Mouse (Mus musculus) monocyte, adult 2 months (primary cell): ENCODE results near the gene Nr4a1.

Experiments
- DNase-seq, 2 experiments: peaks; one replicate each; pipeline ENCODE4 v3.0.0; 2022; ENCODE audit warnings: low spot score in 2 of 2, low read depth in 1 of 2

The Nr4a1 gene

GRCm38 (mm10) chr15:101283911-101284750 is 30.1 kb downstream of the Nr4a1 start, which contains the start of gene Atg101:
TSS of gene Atg101 (plus strand) at chr15:101284272.
- DNase-seq: peak; percentile 78 to 89

- no peak for DNase-seq
These were observed 32.2 kb downstream of the Nr4a1 start for GRCm38 (mm10) chr15:101286129-101286770.

- no peak for DNase-seq
These were observed 33.3 kb downstream of the Nr4a1 start for GRCm38 (mm10) chr15:101287361-101287760.

GRCm38 (mm10) chr15:101290354-101290753 is 36.3 kb downstream of the Nr4a1 start:
- no peak for DNase-seq

DNA sequence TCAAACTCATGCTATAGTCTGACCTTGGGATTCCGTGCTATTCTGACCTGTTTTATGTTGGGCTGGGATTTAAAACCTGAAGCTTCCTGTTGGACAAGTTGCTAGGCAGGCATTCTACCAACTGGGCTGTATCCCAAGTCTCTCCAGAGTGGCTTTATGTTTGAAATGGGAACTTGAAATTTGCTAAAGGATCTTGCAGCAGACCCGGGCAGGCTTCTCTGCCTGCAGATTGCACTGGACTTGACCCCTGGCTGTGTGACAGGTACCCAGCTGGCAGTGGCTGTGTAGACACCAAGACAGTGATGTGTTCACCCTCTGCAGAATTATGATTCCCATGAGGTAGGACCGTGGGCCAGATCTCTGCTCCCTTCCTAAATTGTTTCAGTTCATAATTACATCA is 37.9 kb downstream of the Nr4a1 start:
- DNase-seq: no peak

GRCm38 (mm10) chr15:101293025-101293621 is 39.1 kb downstream of the Nr4a1 start, which contains the start of gene 6030408B16Rik:
TSS of gene 6030408B16Rik (plus strand) at chr15:101293212.
- no peak for DNase-seq

- no peak for DNase-seq
These were observed 40.2 kb downstream of the Nr4a1 start for GRCm38 (mm10) chr15:101294028-101294894.

- DNase-seq: no peak
These were observed 41.0 kb downstream of the Nr4a1 start for GRCm38 (mm10) chr15:101295106-101295505.

- DNase-seq: no peak
These were observed 41.5 kb downstream of the Nr4a1 start for GRCm38 (mm10) chr15:101295616-101296015.

GRCm38 (mm10) chr15:101296091-101296490 is 42.0 kb downstream of the Nr4a1 start:
- DNase-seq: no peak

DNA sequence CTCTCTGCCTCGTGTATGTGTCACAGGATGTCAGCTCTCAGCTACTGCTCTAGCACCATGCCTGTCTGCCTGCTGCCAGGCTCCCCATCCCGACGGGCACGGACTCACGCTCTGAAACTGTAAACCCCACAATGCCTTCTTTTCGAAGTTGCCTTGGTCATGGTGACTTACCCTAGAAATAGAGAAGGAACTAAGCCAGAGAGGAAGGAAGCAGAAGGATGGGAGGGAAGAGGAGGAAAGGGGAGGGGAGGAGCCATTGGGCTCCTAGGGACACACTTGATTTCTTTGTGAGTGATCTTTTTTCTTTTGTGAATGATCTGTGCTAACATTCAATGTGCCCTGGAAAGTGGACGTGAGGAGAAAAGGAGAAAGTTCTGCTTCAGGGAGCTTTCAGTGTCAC is 43.9 kb downstream of the Nr4a1 start:
- no peak for DNase-seq

DNA sequence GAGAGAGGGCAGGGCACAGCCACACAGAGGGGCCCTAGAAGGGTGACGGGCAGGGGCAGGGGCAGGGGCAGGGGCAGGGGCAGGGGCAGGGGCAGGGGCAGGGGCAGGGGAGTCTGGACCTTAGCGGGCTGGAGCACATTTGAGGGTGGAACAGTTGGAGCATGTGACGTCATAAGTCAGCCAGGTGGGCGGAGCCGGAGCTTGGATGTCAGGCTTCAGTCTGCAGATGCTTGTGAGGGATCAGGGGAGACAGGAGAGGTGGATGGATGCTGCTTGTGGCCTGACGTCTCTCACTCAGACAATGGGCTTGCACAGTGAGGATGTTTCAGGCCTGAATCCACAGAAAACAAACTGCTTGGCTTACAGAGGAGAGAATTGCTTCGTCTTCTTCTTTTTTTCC is 44.5 kb downstream of the Nr4a1 start:
- DNase-seq: no peak

GRCm38 (mm10) chr15:101299480-101299960 is 45.5 kb downstream of the Nr4a1 start:
- DNase-seq: no peak

DNA sequence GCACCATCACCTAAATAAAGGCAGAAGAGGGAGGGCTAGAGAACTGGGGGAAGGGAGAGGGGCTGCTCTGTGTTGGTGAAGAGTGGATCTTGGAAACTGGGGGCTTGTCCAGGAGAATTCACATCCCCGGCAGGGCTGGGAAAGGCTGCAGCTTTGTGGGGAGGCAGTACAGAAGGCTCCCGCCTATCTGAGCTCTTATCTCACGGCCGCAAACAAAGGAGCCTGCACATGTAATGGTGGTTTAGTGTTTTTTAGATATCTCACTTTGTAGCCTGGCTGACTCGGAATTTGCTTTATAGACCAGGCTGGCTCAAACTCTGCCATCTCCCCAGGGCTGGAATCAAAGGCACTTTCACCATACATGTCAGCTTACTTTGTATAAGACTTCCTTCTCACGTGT is 46.1 kb downstream of the Nr4a1 start:
- no peak for DNase-seq

- DNase-seq: no peak
These were observed 48.1 kb downstream of the Nr4a1 start for GRCm38 (mm10) chr15:101302201-101302600.

- no peak for DNase-seq
These were observed 49.8 kb downstream of the Nr4a1 start for GRCm38 (mm10) chr15:101303830-101304229.

DNA sequence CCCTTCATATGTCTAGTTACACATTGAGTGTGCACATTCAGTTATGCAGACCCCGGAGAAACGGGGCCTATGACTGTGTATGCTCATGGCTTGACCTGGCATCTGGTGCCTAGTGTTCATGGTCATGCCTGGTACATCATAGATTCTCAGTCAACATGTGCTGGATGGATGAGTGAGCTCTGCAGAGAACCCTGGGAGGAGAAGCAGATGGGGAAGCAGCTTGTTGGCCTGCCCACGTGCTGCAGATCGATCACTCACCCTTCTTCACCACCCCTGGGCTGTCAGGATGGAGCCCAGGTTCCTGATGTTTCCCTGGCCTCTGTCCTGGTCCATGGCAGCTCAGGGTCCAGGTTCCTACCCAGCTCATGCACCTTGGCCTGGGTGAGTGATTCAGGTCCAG is 52.4 kb downstream of the Nr4a1 start:
- DNase-seq: no peak

- no peak for DNase-seq
These were observed 54.6 kb downstream of the Nr4a1 start for GRCm38 (mm10) chr15:101308440-101309348.

DNA sequence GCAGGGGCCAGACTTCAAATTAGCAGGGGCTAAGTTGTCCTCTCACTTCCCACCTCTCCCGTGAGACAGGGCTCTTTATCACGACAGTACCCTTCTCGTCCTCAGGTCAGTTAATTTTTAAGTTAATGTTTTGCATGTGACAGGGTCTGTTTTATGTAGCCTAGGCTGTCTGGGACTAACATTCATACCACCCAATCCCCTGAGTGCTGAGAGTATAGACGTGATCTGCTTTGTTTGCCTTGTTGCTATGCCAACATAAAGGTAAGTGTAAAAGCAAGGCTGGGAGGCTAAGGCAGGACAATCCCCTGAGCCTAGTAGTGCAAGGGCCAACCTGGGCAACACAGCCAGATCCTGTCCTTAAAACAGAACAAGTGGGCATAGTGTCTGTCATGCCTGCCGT is 55.4 kb downstream of the Nr4a1 start:
- DNase-seq: no peak
